Mouse (Mus musculus) heart, embryonic 15.5 days (tissue): ENCODE results near the gene S100a4. TPM values are rescaled to one million over a fixed set of nuclear protein-coding genes. Genes with fewer than 3 reads are reported as not detected.
A peak's percentile ranks its signal among the peaks of the same experiment; 100 is the strongest.

ENCODE experiments used
- ATAC-seq: fragments of 200-750 bp; cut with Nextera tagmentation; replicated peaks from 2 replicates; pipeline ENCODE4 v1.8.0; 2017; ENCODE audit warnings: low read depth, moderate TSS enrichment; ENCODE audit not compliant: insufficient number of reproducible peaks, insufficient read depth, low FRiP score
- H3K27ac ChIP-seq: fragments of 300-500 bp; sonication (generic); 2 replicates; pipeline ENCODE4 v1.5.1; 2015; ENCODE audit warnings: mild to moderate bottlenecking, inconsistent platforms
- H3K27me3 ChIP-seq: fragments of 300-500 bp; sonication (generic); 2 replicates; pipeline ENCODE4 v1.6.1; 2015; ENCODE audit warnings: inconsistent platforms
- H3K36me3 ChIP-seq: fragments of 300-500 bp; sonication (generic); 2 replicates; pipeline ENCODE4 v1.6.1; 2015; ENCODE audit warnings: mild to moderate bottlenecking, inconsistent platforms
- H3K4me1 ChIP-seq: fragments of 300-500 bp; sonication (generic); replicated peaks from 2 replicates; pipeline ENCODE4 v1.6.1; 2015; ENCODE audit warnings: inconsistent platforms
- H3K4me2 ChIP-seq: fragments of 300-500 bp; sonication (generic); 2 replicates; pipeline ENCODE4 v1.6.1; 2015; ENCODE audit warnings: inconsistent platforms, mild to moderate bottlenecking, moderate library complexity
- H3K4me3 ChIP-seq: fragments of 300-500 bp; sonication (generic); 2 replicates; pipeline ENCODE4 v1.5.1; 2015; ENCODE audit warnings: mild to moderate bottlenecking, inconsistent platforms
- H3K9ac ChIP-seq: fragments of 300-500 bp; sonication (generic); 2 replicates; pipeline ENCODE4 v1.6.1; 2015; ENCODE audit warnings: mild to moderate bottlenecking, inconsistent platforms
- H3K9me3 ChIP-seq: fragments of 300-500 bp; sonication (generic); replicated peaks from 2 replicates; pipeline ENCODE4 v1.6.1; 2016; ENCODE audit warnings: inconsistent platforms
- WGBS: fragments of 180-500 bp; shearing (Covaris S2); methylation state at CpG from one replicate; pipeline ENCODE4 v1.1.7; 2015; ENCODE audit warnings: mixed read lengths; 5-methylcytosine and 5-hydroxymethylcytosine counted together
- polyA plus RNA-seq: library from polyadenylated mRNA; unstranded; fragments of >200 nt; fragmentation: Nextera tagmentation; extraction: Ambion mirVana; gene quantifications from 2 replicates; pipeline ENCODE4 v1.2.1, GENCODE M21; 2015

The S100a4 gene
- 2.8 and 7.5 TPM in 2 replicates for polyA plus RNA-seq

GRCm38 (mm10) chr3:90603623-90604022, at the start of gene S100a4:
Gene S100a4, plus strand, starts transcription at chr3:90603771.
- H3K27ac ChIP-seq: peak within 1 kb of the TSS; percentile 35
- no peak within 1 kb of the TSS for H3K4me3 ChIP-seq
- ATAC-seq: no peak; the same call in 1 of the 2 replicates
- H3K36me3 ChIP-seq: no peaks in the 10 kb centered on the region
- no peak within 1 kb of the TSS for H3K9ac ChIP-seq
- no peaks in the 10 kb centered on the region for H3K27me3 ChIP-seq
- H3K9me3 ChIP-seq: no peaks in the 10 kb centered on the region
- H3K4me2 ChIP-seq: no peak within 1 kb of the TSS
- peaks cover 29% of the 10 kb centered on the region for H3K4me1 ChIP-seq
- 34% methylated on average over 3 of the region's 3 CpGs for WGBS

GRCm38 (mm10) chr3:90555954-90556353, 47.6 kb upstream of the S100a4 start:
- H3K9me3 ChIP-seq: no peaks in the 10 kb centered on the region
- no peak for ATAC-seq
- H3K4me2 ChIP-seq: no peak overlapping the region
- WGBS: 71% methylated on average over 5 of the region's 5 CpGs
- H3K9ac ChIP-seq: no peak overlapping the region
- no peak overlapping the region for H3K27ac ChIP-seq
- H3K4me3 ChIP-seq: no peak overlapping the region
- H3K36me3 ChIP-seq: no peaks in the 10 kb centered on the region
- H3K4me1 ChIP-seq: no peaks in the 10 kb centered on the region
- H3K27me3 ChIP-seq: no peaks in the 10 kb centered on the region

- no peak for ATAC-seq
- Histone ChIP-seq H3K4me2 (no peak within 1 kb of the TSS), H3K4me1 (no peaks in the 10 kb centered on the region), H3K27ac (no peak within 1 kb of the TSS), H3K4me3 (no peak within 1 kb of the TSS), H3K9ac (no peak within 1 kb of the TSS), H3K27me3 (no peaks in the 10 kb centered on the region), H3K9me3 (no peaks in the 10 kb centered on the region), H3K36me3 (no peaks in the 10 kb centered on the region)
- 79% methylated on average over 6 of the region's 6 CpGs for WGBS
Measured at GRCm38 (mm10) chr3:90560008-90560628, 43.5 kb upstream of the S100a4 start, which contains the start of gene S100a3. Gene S100a3, plus strand, starts transcription at chr3:90560578.

- Histone ChIP-seq H3K27ac (no peak overlapping the region), H3K36me3 (no peaks in the 10 kb centered on the region), H3K4me1 (no peaks in the 10 kb centered on the region), H3K4me3 (no peak overlapping the region), H3K9me3 (no peaks in the 10 kb centered on the region), H3K4me2 (no peak overlapping the region), H3K27me3 (no peaks in the 10 kb centered on the region), H3K9ac (no peak overlapping the region)
- no peak for ATAC-seq
- 70% methylated on average over 5 of the region's 5 CpGs for WGBS
Measured at GRCm38 (mm10) chr3:90574691-90575090, 28.9 kb upstream of the S100a4 start.

- WGBS: 78% methylated on average over 3 of the region's 3 CpGs
- H3K27me3 ChIP-seq: no peaks in the 10 kb centered on the region
- no peak for ATAC-seq
- no peaks in the 10 kb centered on the region for H3K36me3 ChIP-seq
- no peaks in the 10 kb centered on the region for H3K4me1 ChIP-seq
- H3K9ac ChIP-seq: no peak overlapping the region
- no peaks in the 10 kb centered on the region for H3K9me3 ChIP-seq
- no peak overlapping the region for H3K4me2 ChIP-seq
- no peak overlapping the region for H3K27ac ChIP-seq
- H3K4me3 ChIP-seq: no peak overlapping the region
Measured at GRCm38 (mm10) chr3:90575320-90575719, 28.3 kb upstream of the S100a4 start.

GRCm38 (mm10) chr3:90576351-90577001, 27.1 kb upstream of the S100a4 start:
- H3K27me3 ChIP-seq: no peaks in the 10 kb centered on the region
- ATAC-seq: no peak
- no peak overlapping the region for H3K27ac ChIP-seq
- no peak overlapping the region for H3K4me3 ChIP-seq
- H3K9ac ChIP-seq: no peak overlapping the region
- no peaks in the 10 kb centered on the region for H3K9me3 ChIP-seq
- H3K36me3 ChIP-seq: no peaks in the 10 kb centered on the region
- no peaks in the 10 kb centered on the region for H3K4me1 ChIP-seq
- H3K4me2 ChIP-seq: no peak overlapping the region
- WGBS: 58% methylated on average over 10 of the region's 10 CpGs

GRCm38 (mm10) chr3:90579433-90579832, 24.1 kb upstream of the S100a4 start:
- no peaks in the 10 kb centered on the region for H3K27me3 ChIP-seq
- no peak for ATAC-seq
- peaks cover 7% of the 10 kb centered on the region for H3K4me1 ChIP-seq
- no peak overlapping the region for H3K9ac ChIP-seq
- H3K4me2 ChIP-seq: no peak overlapping the region
- no peak overlapping the region for H3K27ac ChIP-seq
- no peaks in the 10 kb centered on the region for H3K36me3 ChIP-seq
- 47% methylated on average over 7 of the region's 7 CpGs for WGBS
- H3K4me3 ChIP-seq: no peak overlapping the region
- no peaks in the 10 kb centered on the region for H3K9me3 ChIP-seq

- no peak for ATAC-seq
- H3K27me3 ChIP-seq: no peaks in the 10 kb centered on the region
- H3K4me3 ChIP-seq: no peak overlapping the region
- 88% methylated on average over 5 of the region's 5 CpGs for WGBS
- peaks cover 7% of the 10 kb centered on the region for H3K4me1 ChIP-seq
- H3K9ac ChIP-seq: no peak overlapping the region
- no peak overlapping the region for H3K27ac ChIP-seq
- H3K4me2 ChIP-seq: no peak overlapping the region
- H3K9me3 ChIP-seq: no peaks in the 10 kb centered on the region
- H3K36me3 ChIP-seq: no peaks in the 10 kb centered on the region
Measured at GRCm38 (mm10) chr3:90581141-90581540, 22.4 kb upstream of the S100a4 start.

GRCm38 (mm10) chr3:90582156-90582555, 21.4 kb upstream of the S100a4 start:
- Histone ChIP-seq H3K4me2 (no peak overlapping the region), H3K4me1 (peaks cover 7% of the 10 kb centered on the region), H3K36me3 (no peaks in the 10 kb centered on the region), H3K4me3 (no peak overlapping the region), H3K9me3 (no peaks in the 10 kb centered on the region), H3K9ac (no peak overlapping the region), H3K27me3 (no peaks in the 10 kb centered on the region), H3K27ac (no peak overlapping the region)
- 100% methylated on average over 1 of the region's 1 CpGs for WGBS
- no peak for ATAC-seq

GRCm38 (mm10) chr3:90582556-90582955, 21.0 kb upstream of the S100a4 start:
- H3K9me3 ChIP-seq: no peaks in the 10 kb centered on the region
- H3K4me1 ChIP-seq: peaks cover 7% of the 10 kb centered on the region
- H3K4me2 ChIP-seq: no peak overlapping the region
- H3K27me3 ChIP-seq: no peaks in the 10 kb centered on the region
- H3K9ac ChIP-seq: no peak overlapping the region
- ATAC-seq: no peak
- H3K4me3 ChIP-seq: no peak overlapping the region
- no peaks in the 10 kb centered on the region for H3K36me3 ChIP-seq
- WGBS: 82% methylated on average over 4 of the region's 4 CpGs
- H3K27ac ChIP-seq: no peak overlapping the region

GRCm38 (mm10) chr3:90583893-90584292, 19.7 kb upstream of the S100a4 start:
- Histone ChIP-seq H3K4me2 (no peak overlapping the region), H3K9me3 (no peaks in the 10 kb centered on the region), H3K9ac (no peak overlapping the region), H3K27ac (no peak overlapping the region), H3K36me3 (no peaks in the 10 kb centered on the region), H3K4me1 (peaks cover 10% of the 10 kb centered on the region), H3K27me3 (no peaks in the 10 kb centered on the region), H3K4me3 (no peak overlapping the region)
- 30% methylated on average over 3 of the region's 3 CpGs for WGBS
- ATAC-seq: no peak

GRCm38 (mm10) chr3:90585595-90585994, 18.0 kb upstream of the S100a4 start:
- ATAC-seq: 0 out of 2 replicates have a peak, but pooled peaks have one; percentile 13
- WGBS: 30% methylated on average over 5 of the region's 5 CpGs

More at GRCm38 (mm10) chr3:90585595-90585994, 18.0 kb upstream of the S100a4 start:
- H3K4me2 ChIP-seq: no peak overlapping the region
- no peak overlapping the region for H3K4me3 ChIP-seq
- no peaks in the 10 kb centered on the region for H3K9me3 ChIP-seq
- no peaks in the 10 kb centered on the region for H3K36me3 ChIP-seq
- H3K27me3 ChIP-seq: no peaks in the 10 kb centered on the region
- H3K27ac ChIP-seq: 0 out of 2 replicates have a peak overlapping the region, but pooled peaks have one; percentile 28
- no peak overlapping the region for H3K9ac ChIP-seq
- peaks cover 10% of the 10 kb centered on the region for H3K4me1 ChIP-seq
